Mouse (Mus musculus) liver, postnatal 0 days (tissue): Measurements from ENCODE around the gene Il17c.

Experiments used
- CTCF ChIP-seq: sonication (generic); IDR thresholded peaks from 2 replicates; pipeline ENCODE4 v1.5.1; 2016; ENCODE audit warnings: antibody characterized with exemption, low read depth
- EP300 ChIP-seq: IDR thresholded peaks from 2 replicates; pipeline ENCODE4 v1.6.1; 2016; ENCODE audit warnings: antibody characterized with exemption, low read depth, mild to moderate bottlenecking

DNA sequence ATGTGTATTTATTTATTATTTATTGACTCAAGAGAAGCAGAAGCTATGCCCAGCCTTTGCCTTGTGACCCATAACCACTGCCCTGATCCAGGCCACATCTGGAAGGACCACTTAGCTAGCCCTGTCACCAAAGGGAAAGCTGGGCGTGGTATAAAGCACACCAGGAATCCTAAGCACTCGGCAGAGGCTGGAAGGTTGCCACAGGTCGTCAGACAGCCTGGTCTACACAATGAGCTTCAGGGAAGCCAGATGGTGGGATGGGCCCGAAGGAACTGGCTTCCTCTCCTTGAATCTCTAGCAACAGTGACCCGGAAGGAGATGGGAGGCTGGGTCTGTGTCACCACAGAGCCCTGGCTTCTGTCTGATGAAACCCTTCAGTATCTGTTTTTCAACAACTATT, 1.8 kb downstream of the Il17c start:
- TF ChIP-seq CTCF, result no peak
- no peak for TF ChIP-seq EP300
